Mouse (Mus musculus) cerebellum, adult 2 months (tissue): Measurements from ENCODE around the gene Ifi47.

ENCODE experiments used
- CTCF ChIP-seq: fragments of 200-500 bp; IDR thresholded peaks from 2 replicates; pipeline ENCODE4 v1.5.1; 2011; ENCODE audit warnings: low read depth, mild to moderate bottlenecking, control low read depth, low read length, moderate library complexity, borderline replicate concordance; ENCODE audit not compliant: insufficient read depth
- POLR2A ChIP-seq: fragments of 200-500 bp; IDR thresholded peaks from 2 replicates; pipeline ENCODE4 v1.6.1; 2011; ENCODE audit warnings: low read length, control low read depth, borderline replicate concordance; ENCODE audit not compliant: insufficient read depth

DNA sequence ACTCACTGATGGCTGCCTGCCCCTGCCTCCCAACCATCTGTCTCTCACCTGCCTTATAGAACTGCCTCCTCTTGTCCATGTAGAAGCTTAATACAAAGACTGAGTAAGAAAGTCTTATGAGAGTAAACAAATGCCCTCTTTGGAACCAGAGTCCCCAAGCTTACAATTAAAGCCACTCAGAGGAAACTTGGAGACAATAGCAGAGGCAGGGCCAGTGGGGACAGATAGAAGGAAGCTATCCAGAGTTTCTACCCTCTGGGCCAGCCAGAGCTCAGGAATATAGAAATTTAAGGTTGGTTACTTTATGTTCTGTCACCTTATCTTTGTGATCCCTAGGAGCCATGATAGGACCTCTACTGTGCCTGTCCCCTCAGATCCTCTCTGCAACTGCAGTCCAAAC is 38.4 kb downstream of the Ifi47 start, which contains the start of gene Olfr1396:
- TF ChIP-seq POLR2A (no peak), CTCF (no peak)
